Mouse (Mus musculus) embryonic facial prominence, embryonic 11.5 days (tissue): ENCODE measurements around the gene Psmd9. TPM values are rescaled to one million over a fixed set of nuclear protein-coding genes. Genes with fewer than 3 reads are reported as not detected.

Source experiments
- ATAC-seq: fragments of 200-750 bp; cut with Nextera tagmentation; replicated peaks from 2 replicates; pipeline ENCODE4 v1.8.0; 2017; ENCODE audit warnings: low read depth; ENCODE audit not compliant: insufficient number of reproducible peaks, low FRiP score, low TSS enrichment
- DNase-seq: peaks from one replicate; pipeline ENCODE4 v3.0.0-alpha.2; 2015; ENCODE audit warnings: low spot score
- H3K27ac ChIP-seq: fragments of 300-500 bp; sonication (generic); replicated peaks from 2 replicates; pipeline ENCODE4 v1.5.1; 2014; ENCODE audit warnings: mild to moderate bottlenecking, low read depth, low read length, control low read depth
- H3K27me3 ChIP-seq: fragments of 300-500 bp; sonication (generic); 2 replicates; pipeline ENCODE4 v1.6.1; 2014; ENCODE audit warnings: mild to moderate bottlenecking, low read length, moderate library complexity, mixed read lengths; ENCODE audit not compliant: control insufficient read depth, insufficient read depth
- H3K36me3 ChIP-seq: fragments of 300-500 bp; sonication (generic); replicated peaks from 2 replicates; pipeline ENCODE4 v1.6.1; 2014; ENCODE audit warnings: low read depth, mild to moderate bottlenecking, low read length, moderate library complexity, mixed read lengths; ENCODE audit not compliant: control insufficient read depth, insufficient read depth
- H3K4me1 ChIP-seq: fragments of 300-500 bp; sonication (generic); 2 replicates; pipeline ENCODE4 v1.6.1; 2014; ENCODE audit warnings: low read length, mixed read lengths; ENCODE audit not compliant: control insufficient read depth, insufficient read depth
- H3K4me2 ChIP-seq: fragments of 300-500 bp; sonication (generic); 2 replicates; pipeline ENCODE4 v1.6.1; 2014; ENCODE audit warnings: low read depth, mild to moderate bottlenecking, control low read depth, low read length, moderate library complexity
- H3K4me3 ChIP-seq: fragments of 300-500 bp; sonication (generic); 2 replicates; pipeline ENCODE4 v1.5.1; 2014; ENCODE audit warnings: low read depth, low read length, control low read depth
- H3K9ac ChIP-seq: fragments of 300-500 bp; sonication (generic); replicated peaks from 2 replicates; pipeline ENCODE4 v1.6.1; 2014; ENCODE audit warnings: mild to moderate bottlenecking, control low read depth, low read length
- H3K9me3 ChIP-seq: fragments of 300-500 bp; sonication (generic); replicated peaks from 2 replicates; pipeline ENCODE4 v1.6.1; 2016; ENCODE audit warnings: mild to moderate bottlenecking, low read length, inconsistent platforms, mixed read lengths; ENCODE audit not compliant: control insufficient read depth
- WGBS: fragments of 180-500 bp; shearing (Covaris S2); extraction: QIAGEN DNeasy Blood & Tissue Kit; methylation state at CpG from one replicate; pipeline ENCODE4 v1.1.7; 2014; 5-methylcytosine and 5-hydroxymethylcytosine counted together
- polyA plus RNA-seq: library from polyadenylated mRNA; unstranded; fragments of >200 nt; fragmentation: Nextera tagmentation; extraction: Ambion mirVana; gene quantifications from 2 replicates; pipeline ENCODE4 v1.2.1, GENCODE M21; 2014

Gene Psmd9
- polyA plus RNA-seq, 1 experiment from 2014 or later, result 74.0 TPM

GRCm38 (mm10) chr5:123279248-123279647 is 110.0 kb downstream of the Psmd9 start:
- DNase-seq (no peak), ATAC-seq (no peak)
- Histone ChIP-seq H3K27ac (no peak overlapping the region), H3K9me3 (no peaks in the 10 kb centered on the region), H3K4me1 (no peaks in the 10 kb centered on the region), H3K9ac (no peak overlapping the region), H3K4me2 (no peak overlapping the region), H3K4me3 (no peak overlapping the region), H3K27me3 (no peaks in the 10 kb centered on the region), H3K36me3 (no peaks in the 10 kb centered on the region)
- WGBS, result 90% methylated on average over 4 of the region's 4 CpGs

- Histone ChIP-seq H3K27ac (no peak overlapping the region), H3K4me1 (no peaks in the 10 kb centered on the region), H3K36me3 (no peaks in the 10 kb centered on the region), H3K4me3 (no peak overlapping the region), H3K27me3 (no peaks in the 10 kb centered on the region), H3K9ac (no peak overlapping the region), H3K9me3 (no peaks in the 10 kb centered on the region), H3K4me2 (no peak overlapping the region)
- WGBS, result 75% methylated on average over 9 of the region's 9 CpGs
- no peak for ATAC-seq
- no peak for DNase-seq
These were observed 112.3 kb downstream of the Psmd9 start for GRCm38 (mm10) chr5:123281336-123282136.

- Histone ChIP-seq H3K4me1 (no peaks in the 10 kb centered on the region), H3K4me3 (no peak overlapping the region)
- 41% methylated on average over 8 of the region's 8 CpGs for WGBS
These were observed 116.0 kb downstream of the Psmd9 start for GRCm38 (mm10) chr5:123285174-123285573.

DNA sequence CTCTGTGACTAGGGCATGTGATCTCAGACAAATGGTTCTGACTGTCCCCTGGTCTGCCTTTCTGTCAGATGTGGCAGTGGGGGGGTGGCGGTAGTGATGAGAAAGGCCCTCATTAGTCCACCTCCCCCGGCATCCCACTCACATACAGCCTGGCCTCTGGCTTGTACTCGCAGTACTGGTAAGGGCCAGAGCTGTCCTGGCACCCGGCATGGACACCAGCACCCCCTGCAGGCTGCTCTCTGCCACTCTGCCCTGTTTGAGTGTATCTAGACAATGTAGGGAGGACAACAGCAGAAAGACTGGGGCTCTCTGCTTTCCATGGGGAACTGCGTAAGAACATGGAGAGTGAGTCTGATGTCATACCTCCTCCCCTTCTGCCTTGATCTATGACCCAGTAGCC is 118.9 kb downstream of the Psmd9 start:
- no peak overlapping the region for H3K4me3 ChIP-seq
- 83% methylated on average over 5 of the region's 5 CpGs for WGBS
- H3K27ac ChIP-seq, result no peak overlapping the region

More at GRCm38 (mm10) chr5:123285174-123285573, 116.0 kb downstream of the Psmd9 start:
- H3K4me2 ChIP-seq, result no peak overlapping the region
- ATAC-seq (no peak), DNase-seq (no peak)
- H3K36me3 ChIP-seq, result no peaks in the 10 kb centered on the region
- no peaks in the 10 kb centered on the region for H3K9me3 ChIP-seq
- no peaks in the 10 kb centered on the region for H3K27me3 ChIP-seq
- no peak overlapping the region for H3K27ac ChIP-seq
- no peak overlapping the region for H3K9ac ChIP-seq

GRCm38 (mm10) chr5:123294653-123295052 is 125.4 kb downstream of the Psmd9 start:
- DNase-seq (no peak), ATAC-seq (no peak)
- H3K9me3 ChIP-seq, result no peaks in the 10 kb centered on the region
- H3K4me2 ChIP-seq, result no peak overlapping the region
- H3K4me1 ChIP-seq, result no peaks in the 10 kb centered on the region
- H3K4me3 ChIP-seq, result no peak overlapping the region
- H3K9ac ChIP-seq, result no peak overlapping the region
- H3K36me3 ChIP-seq, result no peaks in the 10 kb centered on the region
- WGBS, result 90% methylated on average over 9 of the region's 9 CpGs
- H3K27me3 ChIP-seq, result no peaks in the 10 kb centered on the region
- no peak overlapping the region for H3K27ac ChIP-seq

More for the DNA sequence above, 118.9 kb downstream of the Psmd9 start:
- H3K4me2 ChIP-seq, result no peak overlapping the region
- no peaks in the 10 kb centered on the region for H3K36me3 ChIP-seq
- H3K4me1 ChIP-seq, result no peaks in the 10 kb centered on the region
- H3K27me3 ChIP-seq, result no peaks in the 10 kb centered on the region
- ATAC-seq, result 0 out of 2 replicates have a peak, but pooled peaks have one; percentile 34
- H3K9me3 ChIP-seq, result no peaks in the 10 kb centered on the region
- DNase-seq, result no peak
- H3K9ac ChIP-seq, result no peak overlapping the region

DNA sequence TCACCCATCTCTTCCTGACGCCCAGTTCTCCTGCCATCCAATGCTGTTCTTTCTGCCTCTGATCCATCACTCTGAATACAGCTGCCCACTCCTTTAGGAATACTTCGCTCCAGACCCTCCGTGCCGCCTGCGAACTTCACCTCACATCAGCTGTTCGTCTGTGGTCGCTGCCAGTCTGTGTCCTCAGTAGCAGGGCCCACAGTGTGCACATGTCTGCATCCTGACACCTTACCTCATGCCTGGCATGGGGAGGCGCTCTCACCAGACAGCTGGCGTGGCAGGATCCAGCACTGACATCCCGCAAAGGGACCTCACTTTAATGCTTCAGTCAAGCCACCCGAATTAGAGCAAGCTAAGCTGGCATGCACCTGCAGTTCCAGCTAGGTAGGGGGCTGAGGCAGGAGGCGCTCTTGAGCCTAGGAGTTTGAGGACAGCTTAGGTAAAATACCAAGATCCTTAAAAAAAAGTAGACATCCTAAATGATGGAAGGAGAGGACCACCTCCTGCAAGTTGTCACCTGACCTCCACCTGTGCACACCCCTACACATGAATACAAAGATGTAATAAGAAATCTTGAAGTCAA is 127.1 kb downstream of the Psmd9 start:
- no peak overlapping the region for H3K4me3 ChIP-seq
- no peak overlapping the region for H3K27ac ChIP-seq
- no peaks in the 10 kb centered on the region for H3K36me3 ChIP-seq
- DNase-seq, result peak; percentile 48
- no peaks in the 10 kb centered on the region for H3K27me3 ChIP-seq
- H3K4me2 ChIP-seq, result no peak overlapping the region
- ATAC-seq, result no peak
- 66% methylated on average over 12 of the region's 12 CpGs for WGBS
- no peak overlapping the region for H3K9ac ChIP-seq
- H3K4me1 ChIP-seq, result no peaks in the 10 kb centered on the region
- H3K9me3 ChIP-seq, result no peaks in the 10 kb centered on the region

DNA sequence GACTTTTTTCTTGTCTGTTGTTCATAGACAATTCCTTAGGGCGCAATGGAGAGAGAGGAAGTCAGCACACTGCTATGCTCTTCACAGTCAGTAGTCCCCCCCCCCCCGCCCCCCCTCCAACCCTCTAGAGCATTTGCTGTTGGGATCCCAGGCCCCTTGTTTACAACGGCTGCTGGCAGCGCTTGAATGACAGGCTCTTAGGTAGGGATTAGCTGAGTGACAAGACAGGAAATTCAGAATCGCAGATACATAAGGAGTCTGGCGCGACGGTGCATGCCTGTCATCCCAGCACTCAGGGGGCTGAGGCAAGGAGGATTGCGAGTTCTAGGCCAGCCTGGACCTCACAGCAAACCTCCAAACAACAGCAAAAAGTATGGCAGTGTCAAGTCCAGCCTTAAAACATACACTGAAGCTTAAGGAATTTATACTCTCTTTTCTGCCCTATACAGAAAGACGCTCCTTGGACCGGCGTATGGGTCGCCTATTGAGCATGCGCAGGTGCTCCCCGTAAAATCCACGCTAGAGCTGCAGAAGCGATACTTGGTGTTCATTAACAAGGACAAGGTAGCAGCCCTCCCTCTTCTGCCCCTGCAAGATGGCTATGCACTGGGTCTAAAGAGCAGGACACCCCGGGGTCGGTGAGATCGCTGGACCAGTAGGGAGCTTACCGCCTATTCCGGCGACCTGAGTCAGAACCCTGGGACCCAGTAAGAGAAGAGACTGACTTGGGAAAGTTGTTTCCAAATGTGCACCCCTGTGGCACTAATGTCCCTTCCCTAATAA is 128.0 kb downstream of the Psmd9 start:
- Histone ChIP-seq H3K9ac (no peak overlapping the region), H3K4me3 (no peak overlapping the region), H3K27me3 (no peaks in the 10 kb centered on the region), H3K4me1 (no peaks in the 10 kb centered on the region; the same call in 1 of the 2 replicates), H3K27ac (no peak overlapping the region), H3K36me3 (no peaks in the 10 kb centered on the region), H3K9me3 (no peaks in the 10 kb centered on the region), H3K4me2 (no peak overlapping the region)
- DNase-seq (no peak), ATAC-seq (no peak)
- WGBS, result 61% methylated on average over 22 of the region's 23 CpGs
